Mouse (Mus musculus): ENCODE results near the gene Dcdc2a. TPM values are rescaled to one million over a fixed set of nuclear protein-coding genes. Genes with fewer than 3 reads are reported as not detected.

The Dcdc2a gene
- total and polyA plus RNA-seq, 3 experiments: 0.12 TPM; not detected in 2

- no peak for TF ChIP-seq CTCF (IDR thresholded peaks at IDR 0.05)
- no peak for TF ChIP-seq EP300 (IDR thresholded peaks at IDR 0.05; ENCODE audit: insufficient read depth, low read depth, low read length)
- TF ChIP-seq POLR2A (IDR thresholded peaks at IDR 0.05; ENCODE audit: insufficient read depth, low read depth, low read length): no peak
- H3K27me3 ChIP-seq (ENCODE audit: control insufficient read depth, insufficient read depth, low read length): no peaks in the 10 kb centered on the region
- WGBS: 86% methylated on average over 10 of the region's 10 CpGs
- intact Hi-C loops (cut with DNase I): no loop called here
- no peak overlapping the region for H3K27ac ChIP-seq
- H3K9ac ChIP-seq (ENCODE audit: low read depth, low read length): no peak overlapping the region
- DNase-seq: no peak
- H3K4me3 ChIP-seq: no peak overlapping the region
- no peaks in the 10 kb centered on the region for H3K79me2 ChIP-seq (replicated peaks; ENCODE audit: control insufficient read depth, insufficient read depth, low read length)
- no peaks in the 10 kb centered on the region for H3K4me1 ChIP-seq (ENCODE audit: control insufficient read depth, insufficient read depth, low read length)
- H3K36me3 ChIP-seq (ENCODE audit: control insufficient read depth, insufficient read depth, low read length): no peaks in the 10 kb centered on the region
Observed at GRCm38 (mm10) chr13:25195706-25196105, 139.9 kb downstream of the Dcdc2a start.

DNA sequence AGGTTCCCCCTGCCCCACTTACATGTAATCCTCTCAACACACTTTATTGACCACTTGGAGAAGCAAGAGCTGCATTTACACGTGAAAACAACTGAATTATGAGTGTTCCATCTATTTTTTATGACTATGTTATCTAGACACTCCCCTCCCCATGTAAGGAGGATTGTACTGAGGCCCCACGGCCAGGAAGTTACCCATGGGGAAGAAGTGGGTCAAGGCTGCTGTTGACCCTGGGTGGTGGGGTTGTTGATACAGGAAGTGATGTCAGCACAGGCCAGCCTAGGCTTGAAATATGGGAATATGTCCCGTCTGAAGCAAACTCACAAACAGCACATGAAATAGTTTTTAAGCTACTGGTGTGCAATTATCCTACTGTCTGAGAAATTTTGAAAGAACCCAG lies 144.1 kb downstream of the Dcdc2a start:
- no peak overlapping the region for H3K9ac ChIP-seq (ENCODE audit: low read depth, low read length)
- H3K36me3 ChIP-seq (ENCODE audit: control insufficient read depth, insufficient read depth, low read length): no peaks in the 10 kb centered on the region
- intact Hi-C loops (cut with DNase I): no loop called here
- DNase-seq: no peak
- no peak overlapping the region for H3K4me3 ChIP-seq
- no peak for TF ChIP-seq EP300 (IDR thresholded peaks at IDR 0.05; ENCODE audit: insufficient read depth, low read depth, low read length)
- TF ChIP-seq POLR2A (IDR thresholded peaks at IDR 0.05; ENCODE audit: insufficient read depth, low read depth, low read length): no peak
- TF ChIP-seq CTCF (IDR thresholded peaks at IDR 0.05): no peak
- 24% methylated on average over 3 of the region's 3 CpGs for WGBS
- no peaks in the 10 kb centered on the region for H3K27me3 ChIP-seq (ENCODE audit: control insufficient read depth, insufficient read depth, low read length)
- no peak overlapping the region for H3K27ac ChIP-seq
- H3K79me2 ChIP-seq (replicated peaks; ENCODE audit: control insufficient read depth, insufficient read depth, low read length): no peaks in the 10 kb centered on the region
- no peaks in the 10 kb centered on the region for H3K4me1 ChIP-seq (ENCODE audit: control insufficient read depth, insufficient read depth, low read length)

DNA sequence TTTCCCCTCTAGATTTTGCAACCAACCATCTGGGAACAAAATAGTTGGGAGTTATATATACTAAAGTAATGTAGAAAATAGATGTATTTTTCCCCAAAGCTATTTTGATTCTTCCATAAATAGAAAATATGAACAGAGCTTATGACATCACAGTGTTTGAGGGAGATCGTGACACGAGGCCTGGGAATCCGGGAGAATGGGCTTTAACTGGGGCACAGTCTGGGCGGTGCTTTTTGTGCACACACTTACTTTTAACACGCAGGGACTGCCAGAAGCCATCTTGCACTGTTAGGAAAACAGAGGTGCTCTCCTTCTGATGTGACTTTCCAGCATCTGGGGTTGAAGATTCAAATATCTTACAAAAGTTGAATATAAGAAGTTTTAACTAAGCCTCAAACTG lies 151.1 kb downstream of the Dcdc2a start:
- Histone ChIP-seq H3K27me3 (ENCODE audit: control insufficient read depth, insufficient read depth, low read length) (no peaks in the 10 kb centered on the region), H3K4me3 (no peak overlapping the region), H3K79me2 (replicated peaks; ENCODE audit: control insufficient read depth, insufficient read depth, low read length) (no peaks in the 10 kb centered on the region), H3K4me1 (ENCODE audit: control insufficient read depth, insufficient read depth, low read length) (no peaks in the 10 kb centered on the region), H3K27ac (no peak overlapping the region), H3K36me3 (ENCODE audit: control insufficient read depth, insufficient read depth, low read length) (no peaks in the 10 kb centered on the region), H3K9ac (ENCODE audit: low read depth, low read length) (no peak overlapping the region)
- TF ChIP-seq CTCF (IDR thresholded peaks at IDR 0.05) (no peak), POLR2A (IDR thresholded peaks at IDR 0.05; ENCODE audit: insufficient read depth, low read depth, low read length) (no peak), EP300 (IDR thresholded peaks at IDR 0.05; ENCODE audit: insufficient read depth, low read depth, low read length) (no peak)
- DNase-seq: no peak
- intact Hi-C loops (cut with DNase I): no loop called here
- 84% methylated on average over 5 of the region's 5 CpGs for WGBS

- no peak for DNase-seq
- no peaks in the 10 kb centered on the region for H3K27me3 ChIP-seq (ENCODE audit: control insufficient read depth, insufficient read depth, low read length)
- no peak overlapping the region for H3K9ac ChIP-seq (ENCODE audit: low read depth, low read length)
- H3K4me3 ChIP-seq: no peak overlapping the region
- intact Hi-C loops (cut with DNase I): no loop called here
- no peak for TF ChIP-seq CTCF (IDR thresholded peaks at IDR 0.05)
- TF ChIP-seq EP300 (IDR thresholded peaks at IDR 0.05; ENCODE audit: insufficient read depth, low read depth, low read length): no peak
- no peak for TF ChIP-seq POLR2A (IDR thresholded peaks at IDR 0.05; ENCODE audit: insufficient read depth, low read depth, low read length)
- H3K36me3 ChIP-seq (ENCODE audit: control insufficient read depth, insufficient read depth, low read length): no peaks in the 10 kb centered on the region
- no peaks in the 10 kb centered on the region for H3K79me2 ChIP-seq (replicated peaks; ENCODE audit: control insufficient read depth, insufficient read depth, low read length)
- H3K4me1 ChIP-seq (ENCODE audit: control insufficient read depth, insufficient read depth, low read length): no peaks in the 10 kb centered on the region
- 67% methylated on average over 1 of the region's 1 CpGs for WGBS
- no peak overlapping the region for H3K27ac ChIP-seq
Observed at GRCm38 (mm10) chr13:25218394-25218793, 162.6 kb downstream of the Dcdc2a start.

DNA sequence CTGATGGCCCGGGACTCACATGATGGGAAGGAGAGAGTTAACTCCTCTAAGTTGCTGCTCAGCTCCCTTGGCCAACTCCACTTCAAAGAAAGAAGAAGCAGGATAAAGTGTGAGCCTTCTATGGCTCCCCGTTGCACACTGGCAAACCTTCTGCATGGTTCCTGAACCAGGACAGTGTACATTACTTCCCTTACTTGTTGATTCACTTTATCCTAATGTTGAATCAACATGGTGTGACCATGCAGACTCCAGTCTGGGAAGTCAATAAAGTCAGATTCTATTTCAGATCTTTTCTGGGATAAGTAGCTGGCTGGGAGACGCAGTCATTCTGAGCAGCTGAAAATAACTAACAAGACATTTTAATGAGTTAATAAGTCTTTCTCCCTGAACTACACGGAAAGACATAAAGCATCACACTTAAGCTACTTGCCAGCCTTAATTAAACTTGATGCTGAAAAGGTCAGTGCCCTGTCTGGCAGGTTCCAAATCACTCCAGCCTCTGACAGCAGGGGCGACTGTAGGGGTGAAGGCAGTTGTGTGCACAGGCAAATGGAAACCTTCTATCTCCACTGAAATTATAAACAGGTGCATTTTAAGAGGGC lies 164.5 kb downstream of the Dcdc2a start:
- no peaks in the 10 kb centered on the region for H3K79me2 ChIP-seq (replicated peaks; ENCODE audit: control insufficient read depth, insufficient read depth, low read length)
- H3K9ac ChIP-seq (ENCODE audit: low read depth, low read length): no peak overlapping the region
- 67% methylated on average over 5 of the region's 5 CpGs for WGBS
- H3K27ac ChIP-seq: no peak overlapping the region
- no peaks in the 10 kb centered on the region for H3K36me3 ChIP-seq (ENCODE audit: control insufficient read depth, insufficient read depth, low read length)
- TF ChIP-seq POLR2A (IDR thresholded peaks at IDR 0.05; ENCODE audit: insufficient read depth, low read depth, low read length) (no peak), CTCF (IDR thresholded peaks at IDR 0.05) (no peak), EP300 (IDR thresholded peaks at IDR 0.05; ENCODE audit: insufficient read depth, low read depth, low read length) (no peak)
- H3K27me3 ChIP-seq (ENCODE audit: control insufficient read depth, insufficient read depth, low read length): no peaks in the 10 kb centered on the region
- no peak for DNase-seq
- intact Hi-C loops (cut with DNase I): no loop called here
- H3K4me3 ChIP-seq: no peak overlapping the region
- H3K4me1 ChIP-seq (ENCODE audit: control insufficient read depth, insufficient read depth, low read length): no peaks in the 10 kb centered on the region

- Histone ChIP-seq H3K27ac (no peak overlapping the region), H3K4me1 (ENCODE audit: control insufficient read depth, insufficient read depth, low read length) (no peaks in the 10 kb centered on the region), H3K36me3 (ENCODE audit: control insufficient read depth, insufficient read depth, low read length) (no peaks in the 10 kb centered on the region), H3K27me3 (ENCODE audit: control insufficient read depth, insufficient read depth, low read length) (no peaks in the 10 kb centered on the region), H3K9ac (ENCODE audit: low read depth, low read length) (no peak overlapping the region), H3K4me3 (no peak overlapping the region), H3K79me2 (replicated peaks; ENCODE audit: control insufficient read depth, insufficient read depth, low read length) (no peaks in the 10 kb centered on the region)
- intact Hi-C loops (cut with DNase I): no loop called here
- no peak for DNase-seq
- 73% methylated on average over 1 of the region's 1 CpGs for WGBS
- TF ChIP-seq CTCF (IDR thresholded peaks at IDR 0.05): no peak
- no peak for TF ChIP-seq POLR2A (IDR thresholded peaks at IDR 0.05; ENCODE audit: insufficient read depth, low read depth, low read length)
- no peak for TF ChIP-seq EP300 (IDR thresholded peaks at IDR 0.05; ENCODE audit: insufficient read depth, low read depth, low read length)
Observed at GRCm38 (mm10) chr13:25251893-25252292, 196.1 kb downstream of the Dcdc2a start.
